Mouse (Mus musculus) limb, embryonic 15.5 days (tissue): ENCODE measurements at regions not wholly inside any gene's neighbourhood (a gene's known extent, or its start where the extent isn't known, plus 50 kb on each side); places are given as distances from the start of the nearest gene placed in this dataset.

ENCODE experiments used
- ATAC-seq: fragments of 200-750 bp; cut with Nextera tagmentation; 2 replicates; pipeline ENCODE4 v1.8.0; 2017; ENCODE audit warnings: low read depth, moderate TSS enrichment; ENCODE audit not compliant: insufficient number of reproducible peaks, low FRiP score, low TSS enrichment
- H3K27ac ChIP-seq: fragments of 300-500 bp; sonication (generic); 2 replicates; pipeline ENCODE4 v1.5.1; 2015; ENCODE audit warnings: moderate library complexity, mild to moderate bottlenecking, inconsistent platforms
- H3K27me3 ChIP-seq: fragments of 300-500 bp; sonication (generic); 2 replicates; pipeline ENCODE4 v1.6.1; 2015; ENCODE audit warnings: inconsistent platforms
- H3K36me3 ChIP-seq: fragments of 300-500 bp; sonication (generic); 2 replicates; pipeline ENCODE4 v1.6.1; 2015; ENCODE audit warnings: inconsistent platforms
- H3K4me1 ChIP-seq: fragments of 300-500 bp; sonication (generic); 2 replicates; pipeline ENCODE4 v1.6.1; 2015; ENCODE audit warnings: inconsistent platforms
- H3K4me2 ChIP-seq: fragments of 300-500 bp; sonication (generic); 2 replicates; pipeline ENCODE4 v1.6.1; 2015; ENCODE audit warnings: mild to moderate bottlenecking, inconsistent platforms
- H3K4me3 ChIP-seq: fragments of 300-500 bp; sonication (generic); 2 replicates; pipeline ENCODE4 v1.5.1; 2015; ENCODE audit warnings: mild to moderate bottlenecking, inconsistent platforms
- H3K9ac ChIP-seq: fragments of 300-500 bp; sonication (generic); 2 replicates; pipeline ENCODE4 v1.6.1; 2015; ENCODE audit warnings: inconsistent platforms
- H3K9me3 ChIP-seq: fragments of 300-500 bp; sonication (generic); 2 replicates; pipeline ENCODE4 v1.6.1; 2016; ENCODE audit warnings: inconsistent platforms
- WGBS: fragments of 180-500 bp; shearing (Covaris S2); methylation state at CpG from one replicate; pipeline ENCODE4 v1.1.7; 2015; 5-methylcytosine and 5-hydroxymethylcytosine counted together

GRCm38 (mm10) chr6:100376656-100377055, 89.4 kb upstream of the Rybp start:
- H3K27ac ChIP-seq = no peak overlapping the region
- no peak overlapping the region for H3K4me2 ChIP-seq
- no peak overlapping the region for H3K9ac ChIP-seq
- no peaks in the 10 kb centered on the region for H3K9me3 ChIP-seq
- H3K4me3 ChIP-seq = no peak overlapping the region
- no peak for ATAC-seq
- WGBS = 17% methylated on average over 9 of the region's 9 CpGs
- no peaks in the 10 kb centered on the region for H3K27me3 ChIP-seq
- H3K36me3 ChIP-seq = no peaks in the 10 kb centered on the region
- H3K4me1 ChIP-seq = peaks cover 32% of the 10 kb centered on the region

GRCm38 (mm10) chr6:100370828-100371227, 83.5 kb upstream of the Rybp start:
- Histone ChIP-seq H3K9ac (no peak overlapping the region), H3K4me3 (no peak overlapping the region), H3K27ac (no peak overlapping the region), H3K4me2 (no peak overlapping the region), H3K27me3 (no peaks in the 10 kb centered on the region), H3K36me3 (no peaks in the 10 kb centered on the region), H3K4me1 (no peaks in the 10 kb centered on the region), H3K9me3 (no peaks in the 10 kb centered on the region)
- ATAC-seq = no peak
- 88% methylated on average over 1 of the region's 1 CpGs for WGBS

GRCm38 (mm10) chr6:100370358-100370757, 83.1 kb upstream of the Rybp start:
- no peaks in the 10 kb centered on the region for H3K9me3 ChIP-seq
- WGBS = 86% methylated on average over 5 of the region's 5 CpGs
- no peak overlapping the region for H3K4me2 ChIP-seq
- no peak for ATAC-seq
- no peaks in the 10 kb centered on the region for H3K27me3 ChIP-seq
- H3K36me3 ChIP-seq = no peaks in the 10 kb centered on the region
- no peak overlapping the region for H3K4me3 ChIP-seq
- no peaks in the 10 kb centered on the region for H3K4me1 ChIP-seq
- H3K9ac ChIP-seq = no peak overlapping the region
- H3K27ac ChIP-seq = no peak overlapping the region

- no peak for ATAC-seq
- H3K9ac ChIP-seq = no peak overlapping the region
- no peak overlapping the region for H3K27ac ChIP-seq
- 52% methylated on average over 8 of the region's 8 CpGs for WGBS
- no peaks in the 10 kb centered on the region for H3K27me3 ChIP-seq
- no peaks in the 10 kb centered on the region for H3K9me3 ChIP-seq
- H3K4me1 ChIP-seq = no peaks in the 10 kb centered on the region
- no peaks in the 10 kb centered on the region for H3K36me3 ChIP-seq
- no peak overlapping the region for H3K4me2 ChIP-seq
- H3K4me3 ChIP-seq = no peak overlapping the region
Observed at GRCm38 (mm10) chr6:100366231-100366630, 78.9 kb upstream of the Rybp start.

- Histone ChIP-seq H3K27me3 (no peaks in the 10 kb centered on the region), H3K9ac (no peak overlapping the region), H3K27ac (no peak overlapping the region), H3K9me3 (no peaks in the 10 kb centered on the region), H3K36me3 (no peaks in the 10 kb centered on the region), H3K4me3 (no peak overlapping the region), H3K4me1 (no peaks in the 10 kb centered on the region), H3K4me2 (no peak overlapping the region)
- no peak for ATAC-seq
- WGBS = 85% methylated on average over 4 of the region's 4 CpGs
Observed at GRCm38 (mm10) chr6:100365791-100366190, 78.5 kb upstream of the Rybp start.

GRCm38 (mm10) chr6:100363683-100364082, 76.4 kb upstream of the Rybp start:
- Histone ChIP-seq H3K4me2 (no peak overlapping the region), H3K9me3 (no peaks in the 10 kb centered on the region), H3K4me1 (no peaks in the 10 kb centered on the region), H3K4me3 (no peak overlapping the region), H3K27ac (no peak overlapping the region), H3K27me3 (no peaks in the 10 kb centered on the region), H3K9ac (no peak overlapping the region), H3K36me3 (no peaks in the 10 kb centered on the region)
- 62% methylated on average over 5 of the region's 5 CpGs for WGBS
- ATAC-seq = no peak

GRCm38 (mm10) chr6:100356617-100357399, 69.5 kb upstream of the Rybp start:
- WGBS = 74% methylated on average over 11 of the region's 11 CpGs
- Histone ChIP-seq H3K9me3 (no peaks in the 10 kb centered on the region), H3K27ac (no peak overlapping the region), H3K4me1 (no peaks in the 10 kb centered on the region), H3K36me3 (no peaks in the 10 kb centered on the region), H3K4me2 (no peak overlapping the region), H3K27me3 (no peaks in the 10 kb centered on the region), H3K4me3 (no peak overlapping the region), H3K9ac (no peak overlapping the region)
- no peak for ATAC-seq

GRCm38 (mm10) chr6:100355858-100356257, 68.6 kb upstream of the Rybp start:
- no peak for ATAC-seq
- H3K4me3 ChIP-seq = no peak overlapping the region
- no peak overlapping the region for H3K9ac ChIP-seq
- no peaks in the 10 kb centered on the region for H3K4me1 ChIP-seq
- no peaks in the 10 kb centered on the region for H3K36me3 ChIP-seq
- H3K27me3 ChIP-seq = no peaks in the 10 kb centered on the region
- WGBS = 55% methylated on average over 9 of the region's 9 CpGs
- H3K9me3 ChIP-seq = no peaks in the 10 kb centered on the region
- H3K4me2 ChIP-seq = no peak overlapping the region
- H3K27ac ChIP-seq = no peak overlapping the region

- Histone ChIP-seq H3K36me3 (no peaks in the 10 kb centered on the region), H3K27ac (no peak overlapping the region), H3K4me1 (no peaks in the 10 kb centered on the region), H3K9me3 (no peaks in the 10 kb centered on the region), H3K9ac (no peak overlapping the region), H3K4me3 (no peak overlapping the region), H3K27me3 (no peaks in the 10 kb centered on the region), H3K4me2 (no peak overlapping the region)
- 82% methylated on average over 7 of the region's 7 CpGs for WGBS
- no peak for ATAC-seq
Observed at GRCm38 (mm10) chr6:100347481-100347880, 60.2 kb upstream of the Rybp start.

GRCm38 (mm10) chr6:100345073-100345472, 57.8 kb upstream of the Rybp start:
- H3K27ac ChIP-seq = no peak overlapping the region
- 0 out of 2 replicates have a peak, but pooled peaks cover 4% of the 10 kb centered on the region for H3K4me1 ChIP-seq
- H3K27me3 ChIP-seq = no peaks in the 10 kb centered on the region
- 75% methylated on average over 3 of the region's 3 CpGs for WGBS
- no peaks in the 10 kb centered on the region for H3K36me3 ChIP-seq
- no peaks in the 10 kb centered on the region for H3K9me3 ChIP-seq
- ATAC-seq = no peak
- H3K9ac ChIP-seq = no peak overlapping the region
- H3K4me3 ChIP-seq = no peak overlapping the region
- no peak overlapping the region for H3K4me2 ChIP-seq

GRCm38 (mm10) chr6:100341305-100342290, 54.3 kb upstream of the Rybp start:
- Histone ChIP-seq H3K27me3 (0 out of 2 replicates have a peak, but pooled peaks cover under 1% of the 10 kb centered on the region), H3K4me1 (peaks cover 9% of the 10 kb centered on the region), H3K9me3 (no peaks in the 10 kb centered on the region), H3K27ac (no peak overlapping the region), H3K36me3 (no peaks in the 10 kb centered on the region), H3K9ac (no peak overlapping the region), H3K4me2 (no peak overlapping the region), H3K4me3 (no peak overlapping the region)
- WGBS = 56% methylated on average over 13 of the region's 13 CpGs
- ATAC-seq = no peak

- H3K27ac ChIP-seq = no peak overlapping the region
- H3K9me3 ChIP-seq = no peaks in the 10 kb centered on the region
Observed at GRCm38 (mm10) chr6:100338291-100338690, 51.0 kb upstream of the Rybp start.

More at GRCm38 (mm10) chr6:100338291-100338690, 51.0 kb upstream of the Rybp start:
- 81% methylated on average over 4 of the region's 4 CpGs for WGBS
- Histone ChIP-seq H3K4me1 (peaks cover 24% of the 10 kb centered on the region), H3K36me3 (no peaks in the 10 kb centered on the region), H3K27me3 (peaks cover 4% of the 10 kb centered on the region; the same call in 1 of the 2 replicates), H3K4me3 (no peak overlapping the region), H3K9ac (no peak overlapping the region), H3K4me2 (no peak overlapping the region)
- no peak for ATAC-seq
